Mouse (Mus musculus) forebrain, embryonic 16.5 days (tissue): ENCODE measurements around the gene Clmn. TPM values are rescaled to one million over a fixed set of nuclear protein-coding genes. Genes with fewer than 3 reads are reported as not detected.

Source experiments
- ATAC-seq: fragments of 200-750 bp; cut with Nextera tagmentation; 2 replicates; pipeline ENCODE4 v1.8.0; 2017; ENCODE audit warnings: mild to moderate bottlenecking, moderate library complexity
- H3K27ac ChIP-seq: fragments of 300-500 bp; sonication (generic); 2 replicates; pipeline ENCODE4 v1.5.1; 2014; ENCODE audit warnings: low read length, control low read depth
- H3K27me3 ChIP-seq: fragments of 300-500 bp; sonication (generic); replicated peaks from 2 replicates; pipeline ENCODE4 v1.6.1; 2014; ENCODE audit warnings: low read length; ENCODE audit not compliant: control insufficient read depth, insufficient read depth
- H3K36me3 ChIP-seq: fragments of 300-500 bp; sonication (generic); 2 replicates; pipeline ENCODE4 v1.6.1; 2014; ENCODE audit not compliant: control insufficient read depth, insufficient read depth
- H3K4me1 ChIP-seq: fragments of 300-500 bp; sonication (generic); replicated peaks from 2 replicates; pipeline ENCODE4 v1.6.1; 2014; ENCODE audit warnings: low read length; ENCODE audit not compliant: control insufficient read depth, insufficient read depth
- H3K4me2 ChIP-seq: fragments of 300-500 bp; sonication (generic); 2 replicates; pipeline ENCODE4 v1.6.1; 2014; ENCODE audit warnings: mild to moderate bottlenecking, low read length, control low read depth
- H3K4me3 ChIP-seq: fragments of 300-500 bp; sonication (generic); replicated peaks from 2 replicates; pipeline ENCODE4 v1.5.1; 2014; ENCODE audit warnings: mild to moderate bottlenecking, low read length, control low read depth
- H3K9ac ChIP-seq: fragments of 300-500 bp; sonication (generic); replicated peaks from 2 replicates; pipeline ENCODE4 v1.6.1; 2014; ENCODE audit warnings: low read depth, low read length, control low read depth
- H3K9me3 ChIP-seq: fragments of 300-500 bp; sonication (generic); 2 replicates; pipeline ENCODE4 v1.6.1; 2016; ENCODE audit warnings: low read length; ENCODE audit not compliant: control insufficient read depth
- WGBS: fragments of 180-500 bp; shearing (Covaris S2); extraction: QIAGEN DNeasy Blood & Tissue Kit; methylation state at CpG from one replicate; pipeline ENCODE4 v1.1.7; 2014; 5-methylcytosine and 5-hydroxymethylcytosine counted together
- polyA plus RNA-seq: library from polyadenylated mRNA; unstranded; fragments of >200 nt; fragmentation: Nextera tagmentation; extraction: Ambion mirVana; gene quantifications from 2 replicates; pipeline ENCODE4 v1.2.1, GENCODE M21; 2015

Clmn gene
- polyA plus RNA-seq, 1 experiment from 2014 or later = 0.71 TPM

DNA sequence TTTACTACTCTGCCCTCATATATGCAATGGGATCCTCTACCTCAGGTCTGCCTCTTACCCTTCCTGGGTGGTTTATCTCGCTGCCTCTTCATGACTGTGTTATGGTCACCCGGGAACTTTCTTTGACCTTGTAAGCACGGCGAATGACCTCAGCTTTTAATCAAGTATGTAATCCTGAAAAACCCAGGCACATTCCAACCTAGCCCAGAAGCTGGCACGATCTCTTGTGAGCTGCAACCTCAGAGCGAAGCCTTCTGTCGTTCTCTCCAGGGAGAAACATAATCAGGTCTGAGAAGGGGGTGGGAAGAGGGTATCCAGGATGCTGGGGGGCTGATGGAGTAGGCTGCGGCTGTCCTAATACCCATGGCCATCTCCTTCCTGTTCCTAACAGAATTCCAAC, 45.8 kb downstream of the Clmn start:
- H3K27me3 ChIP-seq = peaks cover 5% of the 10 kb centered on the region; the same call in 1 of the 2 replicates
- H3K9ac ChIP-seq = no peak overlapping the region
- H3K4me2 ChIP-seq = no peak overlapping the region
- 0 out of 2 replicates have a peak, but pooled peaks cover 9% of the 10 kb centered on the region for H3K4me1 ChIP-seq
- H3K4me3 ChIP-seq = no peak overlapping the region
- H3K36me3 ChIP-seq = no peaks in the 10 kb centered on the region
- 69% methylated on average over 8 of the region's 8 CpGs for WGBS
- no peaks in the 10 kb centered on the region for H3K9me3 ChIP-seq
- H3K27ac ChIP-seq = no peak overlapping the region
- no peak for ATAC-seq

DNA sequence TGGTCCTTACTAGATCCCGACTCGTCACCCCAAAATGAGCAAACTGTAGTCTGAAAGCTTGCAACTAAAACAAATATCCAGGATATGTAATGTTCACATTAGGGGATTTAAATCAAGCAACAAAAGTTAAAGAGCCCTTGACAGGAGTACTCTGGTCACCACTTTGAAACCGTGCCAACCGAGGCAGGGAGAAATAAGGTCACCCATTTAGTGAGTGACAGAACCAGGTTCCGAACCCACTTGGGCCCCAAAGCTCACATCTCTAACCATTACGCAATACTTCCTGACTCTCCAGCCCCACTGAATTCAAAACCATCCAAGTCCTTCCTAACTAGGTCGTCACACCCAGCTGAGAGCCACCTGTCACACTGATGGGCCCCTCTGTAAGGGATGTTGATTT, 46.8 kb downstream of the Clmn start:
- Histone ChIP-seq H3K9ac (no peak overlapping the region), H3K27ac (no peak overlapping the region), H3K4me2 (no peak overlapping the region), H3K36me3 (no peaks in the 10 kb centered on the region), H3K27me3 (peaks cover 5% of the 10 kb centered on the region; the same call in 1 of the 2 replicates), H3K9me3 (no peaks in the 10 kb centered on the region), H3K4me1 (0 out of 2 replicates have a peak, but pooled peaks cover 7% of the 10 kb centered on the region), H3K4me3 (no peak overlapping the region)
- WGBS = 67% methylated on average over 7 of the region's 7 CpGs
- ATAC-seq = no peak

DNA sequence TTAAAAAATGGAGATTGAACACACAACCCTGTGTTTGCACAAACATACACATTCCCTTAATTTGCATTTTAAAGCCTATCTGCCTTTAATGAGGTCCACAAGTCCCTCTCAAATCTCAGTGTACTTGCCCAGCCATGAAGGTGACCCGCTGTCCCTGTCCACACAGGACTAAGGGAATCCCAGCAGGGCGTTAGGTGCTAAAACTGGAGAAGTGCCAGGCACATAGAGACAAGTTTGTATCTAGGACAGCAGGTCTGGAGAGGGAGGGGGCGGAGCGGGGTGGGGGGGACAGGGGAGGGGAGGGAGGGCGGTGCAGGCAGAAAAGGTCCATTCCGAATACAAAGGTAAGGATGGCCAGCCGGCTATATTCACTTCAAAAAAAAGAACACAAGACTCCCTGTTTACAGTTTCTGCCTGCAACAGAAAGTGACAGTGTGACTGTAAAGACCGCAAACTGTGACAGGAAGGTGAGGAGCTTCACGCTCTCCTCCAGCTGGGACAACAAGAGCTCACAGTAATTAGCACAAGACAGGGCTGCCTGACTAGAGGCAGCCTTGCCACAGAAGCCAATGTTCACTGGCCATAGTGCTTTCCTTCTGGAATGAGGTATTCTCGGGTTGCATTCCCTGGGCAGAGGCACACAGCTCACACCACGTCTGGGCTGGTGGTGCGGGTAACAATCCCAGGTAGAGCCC, 47.6 kb downstream of the Clmn start:
- 12% methylated on average over 12 of the region's 12 CpGs for WGBS
- Histone ChIP-seq H3K9me3 (no peaks in the 10 kb centered on the region), H3K36me3 (no peaks in the 10 kb centered on the region), H3K27ac (no peak overlapping the region), H3K4me2 (no peak overlapping the region), H3K4me3 (no peak overlapping the region), H3K9ac (no peak overlapping the region), H3K4me1 (0 out of 2 replicates have a peak, but pooled peaks cover 7% of the 10 kb centered on the region), H3K27me3 (peaks cover 5% of the 10 kb centered on the region; the same call in 1 of the 2 replicates)
- ATAC-seq = no peak

DNA sequence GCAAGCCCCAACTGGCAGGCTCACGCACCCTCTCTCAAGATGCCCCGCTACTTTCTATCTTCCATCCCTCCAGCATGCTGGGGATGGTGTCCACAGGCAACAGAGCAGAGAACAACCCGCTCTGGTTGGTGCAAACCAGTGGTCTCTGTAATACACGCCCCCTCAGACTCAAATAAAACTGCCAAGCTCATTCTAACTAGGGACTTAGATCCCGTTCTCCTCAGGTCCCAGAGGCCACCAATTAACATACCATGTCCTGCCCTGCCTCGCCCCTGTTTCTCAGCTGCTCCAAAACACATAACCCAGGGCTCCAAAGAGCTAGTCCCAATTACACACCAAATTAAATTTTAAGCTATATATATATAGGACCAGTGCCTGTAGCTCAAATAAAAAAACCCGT, 50.6 kb downstream of the Clmn start:
- H3K4me3 ChIP-seq = no peak overlapping the region
- 0 out of 2 replicates have a peak, but pooled peaks cover 7% of the 10 kb centered on the region for H3K4me1 ChIP-seq
- H3K27me3 ChIP-seq = 0 out of 2 replicates have a peak, but pooled peaks cover 3% of the 10 kb centered on the region
- H3K36me3 ChIP-seq = no peaks in the 10 kb centered on the region
- no peak for ATAC-seq
- no peak overlapping the region for H3K4me2 ChIP-seq
- no peak overlapping the region for H3K27ac ChIP-seq
- no peaks in the 10 kb centered on the region for H3K9me3 ChIP-seq
- H3K9ac ChIP-seq = no peak overlapping the region
- 73% methylated on average over 7 of the region's 7 CpGs for WGBS

DNA sequence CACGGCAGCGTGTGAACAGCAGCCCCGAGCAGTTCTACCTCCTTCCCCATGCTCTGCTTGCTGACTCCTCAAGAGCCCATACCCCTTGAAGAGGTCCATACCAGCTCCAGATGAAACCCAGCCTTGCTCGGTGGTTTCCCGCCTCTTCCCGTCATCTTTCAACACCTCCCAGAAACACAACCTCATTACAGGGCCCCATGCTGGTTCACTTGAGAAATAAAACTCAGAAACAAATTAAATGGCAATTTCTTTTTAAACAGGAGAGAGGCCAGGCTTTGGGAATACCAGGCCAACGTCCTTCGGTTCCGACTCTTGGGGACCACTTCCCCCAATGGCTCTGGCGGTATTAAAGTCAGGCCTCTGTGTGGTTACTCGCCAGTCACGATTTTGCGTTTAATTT, 51.1 kb downstream of the Clmn start:
- 89% methylated on average over 13 of the region's 13 CpGs for WGBS
- no peak overlapping the region for H3K9ac ChIP-seq
- no peaks in the 10 kb centered on the region for H3K36me3 ChIP-seq
- no peak overlapping the region for H3K4me3 ChIP-seq
- 0 out of 2 replicates have a peak, but pooled peaks cover 3% of the 10 kb centered on the region for H3K27me3 ChIP-seq
- no peak for ATAC-seq
- no peaks in the 10 kb centered on the region for H3K9me3 ChIP-seq
- H3K4me2 ChIP-seq = no peak overlapping the region
- H3K4me1 ChIP-seq = 0 out of 2 replicates have a peak, but pooled peaks cover 7% of the 10 kb centered on the region
- no peak overlapping the region for H3K27ac ChIP-seq

DNA sequence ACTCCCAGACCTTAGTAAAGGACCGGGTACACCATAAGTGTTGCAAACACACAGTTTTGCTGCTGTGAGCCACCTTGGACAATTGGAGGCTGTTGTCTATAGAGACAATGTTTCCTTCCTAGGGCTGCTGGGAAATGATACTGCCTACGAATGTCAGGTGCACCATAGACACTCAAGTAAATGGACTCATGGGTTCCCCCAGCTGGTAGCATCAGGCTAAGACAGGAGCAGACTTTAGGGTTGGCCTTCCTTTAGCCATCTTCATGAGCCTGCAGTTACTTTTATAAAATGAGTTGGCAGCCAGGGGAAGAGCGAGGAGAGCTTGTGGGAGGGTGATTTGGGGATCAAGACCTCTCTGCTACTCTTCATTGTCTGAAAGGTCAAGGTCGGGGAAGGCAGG, 52.2 kb downstream of the Clmn start:
- ATAC-seq = no peak

DNA sequence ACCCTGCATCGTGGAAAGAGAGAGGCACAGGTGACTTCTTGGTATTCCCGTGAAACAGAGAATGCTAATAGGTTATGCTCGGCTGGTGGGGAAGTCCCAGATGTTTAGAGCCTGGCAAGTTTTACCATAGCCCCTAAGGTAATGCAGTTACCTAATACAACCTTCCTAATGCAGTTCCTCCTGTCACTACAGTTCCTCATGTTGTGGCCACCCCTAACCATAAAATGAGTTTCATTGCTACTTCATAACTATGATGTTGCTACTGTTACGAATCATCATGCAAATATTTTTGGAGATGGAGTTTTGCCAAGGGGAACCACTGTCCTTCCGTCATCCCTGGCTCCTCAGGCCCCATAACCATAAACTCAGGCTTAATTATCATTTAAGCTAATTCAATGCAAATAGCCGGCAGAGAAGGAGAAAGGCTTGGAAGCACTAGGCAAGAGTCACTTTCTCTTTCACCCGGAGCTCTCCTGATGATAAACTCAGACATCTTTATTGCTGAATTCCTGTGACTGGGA, 53.9 kb downstream of the Clmn start:
- Histone ChIP-seq H3K9ac (no peak overlapping the region), H3K27ac (no peak overlapping the region), H3K4me2 (no peak overlapping the region), H3K27me3 (no peaks in the 10 kb centered on the region), H3K9me3 (no peaks in the 10 kb centered on the region), H3K4me1 (no peaks in the 10 kb centered on the region), H3K4me3 (no peak overlapping the region), H3K36me3 (no peaks in the 10 kb centered on the region)
- WGBS = 74% methylated on average over 7 of the region's 7 CpGs
- no peak for ATAC-seq

More for the DNA sequence above, 52.2 kb downstream of the Clmn start:
- no peak overlapping the region for H3K9ac ChIP-seq
- no peak overlapping the region for H3K4me2 ChIP-seq
- no peaks in the 10 kb centered on the region for H3K36me3 ChIP-seq
- H3K4me1 ChIP-seq = 0 out of 2 replicates have a peak, but pooled peaks cover 6% of the 10 kb centered on the region
- H3K4me3 ChIP-seq = no peak overlapping the region
- no peaks in the 10 kb centered on the region for H3K9me3 ChIP-seq
- no peak overlapping the region for H3K27ac ChIP-seq
- 82% methylated on average over 4 of the region's 4 CpGs for WGBS
- no peaks in the 10 kb centered on the region for H3K27me3 ChIP-seq

DNA sequence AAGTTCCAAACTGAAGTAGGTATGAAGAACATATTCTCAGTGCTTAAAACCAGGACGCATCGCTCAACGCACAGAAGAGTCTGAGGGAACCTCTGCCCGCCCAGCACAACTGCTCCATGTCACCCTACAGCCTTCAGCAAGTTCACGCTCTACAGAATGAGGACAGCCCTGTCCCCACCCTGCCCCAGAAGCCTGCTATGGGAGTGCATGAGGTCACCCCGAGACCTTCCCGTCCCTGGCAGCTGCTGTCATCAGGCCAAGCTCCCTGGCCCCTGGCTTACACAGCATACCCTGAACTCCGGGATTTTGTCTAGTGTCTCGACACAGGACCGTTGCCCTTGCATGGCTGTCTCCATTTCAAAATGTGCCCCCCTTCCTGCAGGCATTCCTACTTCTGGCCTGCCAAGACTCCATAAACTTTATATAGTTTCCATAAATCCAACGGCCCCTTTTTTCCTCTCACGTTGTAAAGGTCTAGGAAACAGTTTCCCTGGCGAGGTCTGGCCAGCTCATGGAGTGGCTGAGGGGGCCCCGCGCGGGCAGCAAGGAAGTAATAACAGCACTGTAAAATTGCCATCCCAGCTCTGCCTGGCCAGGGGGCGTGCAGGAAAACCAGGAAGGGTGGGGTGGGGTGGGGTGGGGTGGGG, 56.3 kb downstream of the Clmn start:
- Histone ChIP-seq H3K27me3 (no peaks in the 10 kb centered on the region), H3K4me2 (no peak overlapping the region), H3K9me3 (no peaks in the 10 kb centered on the region), H3K4me1 (no peaks in the 10 kb centered on the region), H3K9ac (no peak overlapping the region), H3K27ac (no peak overlapping the region), H3K36me3 (no peaks in the 10 kb centered on the region), H3K4me3 (no peak overlapping the region)
- no peak for ATAC-seq
- 88% methylated on average over 17 of the region's 17 CpGs for WGBS

DNA sequence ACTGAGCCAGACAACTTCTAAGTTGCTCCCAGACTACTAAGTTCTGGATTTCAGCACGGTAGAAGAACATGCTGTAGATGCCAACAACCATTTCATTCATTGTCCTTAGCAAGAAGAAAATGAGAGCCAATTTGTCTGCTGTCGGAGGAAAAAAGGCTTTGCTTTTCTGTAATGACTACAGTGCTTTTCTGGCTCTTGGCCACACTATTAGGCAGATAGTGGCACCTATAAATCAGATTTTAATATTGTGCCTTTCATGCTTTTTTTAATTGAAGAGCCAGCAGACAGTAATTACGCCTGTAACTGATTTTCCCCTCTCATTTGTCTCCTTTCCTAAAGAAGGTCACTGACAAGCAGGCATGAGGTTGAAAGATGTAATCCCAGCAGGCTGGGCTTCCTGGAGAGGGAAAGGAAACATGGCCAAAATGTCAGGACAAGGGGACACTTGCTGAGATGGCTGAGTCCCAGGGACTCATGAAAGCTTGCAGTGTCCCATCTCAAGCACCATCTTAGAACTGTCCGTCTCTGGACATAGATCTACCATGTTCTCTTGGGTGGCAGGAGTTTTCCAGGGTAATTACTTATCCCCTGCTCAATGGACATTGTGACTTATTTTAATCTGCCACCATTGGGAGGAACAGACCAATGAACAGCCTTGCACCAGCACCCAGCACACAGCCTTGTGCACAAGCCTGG, 58.0 kb downstream of the Clmn start:
- Histone ChIP-seq H3K36me3 (no peaks in the 10 kb centered on the region), H3K9me3 (no peaks in the 10 kb centered on the region)
- 42% methylated on average over 4 of the region's 4 CpGs for WGBS

More for the DNA sequence above, 58.0 kb downstream of the Clmn start:
- H3K4me2 ChIP-seq = no peak overlapping the region
- no peaks in the 10 kb centered on the region for H3K27me3 ChIP-seq
- no peak overlapping the region for H3K4me3 ChIP-seq
- H3K4me1 ChIP-seq = peaks cover 4% of the 10 kb centered on the region; the same call in 1 of the 2 replicates
- no peak overlapping the region for H3K27ac ChIP-seq
- H3K9ac ChIP-seq = no peak overlapping the region
- no peak for ATAC-seq
